Comparison of ENCODE assay signal across 21 mouse cellular contexts in genomic region chr10:41420496-41421200, GRCm38 (mm10).
"Had no signal": no experiment of that assay in that cellular context is flagged by ENCODE, and none has a peak within 500 bp of the region (broad histone marks: within the 10 kb centered on the region; RNA-seq: fewer than 3 reads in every experiment).

No protein-coding gene starts in this region.

- H3K27ac ChIP-seq: hindbrain, embryonic 13.5 days; hindbrain, embryonic 15.5 days; hindbrain, postnatal 0 days; limb, embryonic 13.5 days; limb, embryonic 15.5 days; liver, embryonic 12.5 days; liver, embryonic 14.5 days had no signal

- H3K9me3 ChIP-seq: limb, embryonic 15.5 days; liver, embryonic 12.5 days had no signal

- H3K4me2 ChIP-seq: heart, embryonic 11.5 days; hindbrain, embryonic 13.5 days; hindbrain, embryonic 15.5 days; limb, embryonic 13.5 days; limb, embryonic 15.5 days; liver, embryonic 12.5 days had no signal

- H3K27me3 ChIP-seq: hindbrain, embryonic 13.5 days; hindbrain, embryonic 15.5 days; limb, embryonic 13.5 days; limb, embryonic 15.5 days; liver, embryonic 12.5 days had no signal

- H3K4me1 ChIP-seq: hindbrain, embryonic 13.5 days; hindbrain, embryonic 15.5 days; limb, embryonic 13.5 days; limb, embryonic 15.5 days; liver, embryonic 12.5 days had no signal

- H3K36me3 ChIP-seq: hindbrain, embryonic 13.5 days; hindbrain, embryonic 15.5 days; limb, embryonic 13.5 days; limb, embryonic 15.5 days; liver, embryonic 12.5 days had no signal

- ATAC-seq: hindbrain, postnatal 0 days; intestine, embryonic 16.5 days; liver, embryonic 12.5 days had no signal

- H3K9ac ChIP-seq: hindbrain, embryonic 13.5 days; hindbrain, embryonic 15.5 days; limb, embryonic 13.5 days; limb, embryonic 15.5 days; liver, embryonic 12.5 days; liver, embryonic 14.5 days had no signal

- DNase-seq: gastrocnemius, postnatal 14 days; gastrocnemius, postnatal 36 days; heart, adult 18-20 months; heart, postnatal 10 days; heart, postnatal 36 days; kidney, adult 11 months; kidney, adult 8-10 months; kidney, postnatal 10 days; kidney, postnatal 36 days; layer of hippocampus, adult 9-11 months; layer of hippocampus, postnatal 36 days; left cerebral cortex, postnatal 4 days had no signal

- H3K4me3 ChIP-seq: hindbrain, embryonic 13.5 days; hindbrain, embryonic 15.5 days; limb, embryonic 13.5 days; limb, embryonic 15.5 days; liver, embryonic 12.5 days had no signal
